Mouse (Mus musculus): ENCODE measurements at regions not wholly inside any gene's neighbourhood (a gene's known extent, or its start where the extent isn't known, plus 50 kb on each side); places are given as distances from the start of the nearest gene placed in this dataset.

- Histone ChIP-seq H3K4me3 (ENCODE audit: control insufficient read depth in 1 of 2, insufficient read depth in 1 of 2, low read depth in 2 of 2, low read length in 2 of 2) (no peak overlapping the region), H3K27me3 (ENCODE audit: control insufficient read depth in 1 of 2, insufficient read depth in 2 of 2, low read length in 2 of 2) (no peaks in the 10 kb centered on the region), H3K79me2 (ENCODE audit: control insufficient read depth, insufficient read depth, low read length, poor library complexity) (no peaks in the 10 kb centered on the region), H3K4me1 (ENCODE audit: control insufficient read depth in 1 of 2, insufficient read depth in 2 of 2, low read length in 2 of 2) (no peaks in the 10 kb centered on the region), H3K9ac (ENCODE audit: control insufficient read depth, low read depth, low read length, poor library complexity, severe bottlenecking) (no peak overlapping the region), H3K9me3 (replicated peaks; ENCODE audit: insufficient read depth, low read length) (no peaks in the 10 kb centered on the region), H3K27ac (ENCODE audit: control insufficient read depth, low read depth, low read length) (no peak overlapping the region), H3K36me3 (ENCODE audit: control insufficient read depth in 1 of 2, insufficient read depth in 2 of 2, low read length in 2 of 2) (no peaks in the 10 kb centered on the region)
- DNase-seq (ENCODE audit: low read depth, low spot score): no peak
- TF ChIP-seq MAFK (IDR thresholded peaks at IDR 0.05; ENCODE audit: borderline replicate concordance, low read depth, low read length): no peak
- no peak for TF ChIP-seq USF1 (IDR thresholded peaks at IDR 0.05; ENCODE audit: low read depth, low read length)
- no peak for TF ChIP-seq ZNF384 (IDR thresholded peaks at IDR 0.05; ENCODE audit: low read depth, low read length)
- no peak for TF ChIP-seq USF2 (IDR thresholded peaks at IDR 0.05; ENCODE audit: borderline replicate concordance in 1 of 2, insufficient read depth in 1 of 2, low read depth in 1 of 2, low read length in 2 of 2)
- TF ChIP-seq MEF2A (IDR thresholded peaks at IDR 0.05; ENCODE audit: extremely low read depth, insufficient replicate concordance, low read depth, low read length, poor library complexity, severe bottlenecking): no peak
- TF ChIP-seq MAX (IDR thresholded peaks at IDR 0.05; ENCODE audit: low read length): no peak
- TF ChIP-seq UBTF (IDR thresholded peaks at IDR 0.05; ENCODE audit: borderline replicate concordance, insufficient read depth, low read depth, low read length): no peak
- TF ChIP-seq HCFC1 (IDR thresholded peaks at IDR 0.05; ENCODE audit: low read depth, low read length): no peak
- no peak for TF ChIP-seq MYC (IDR thresholded peaks at IDR 0.05; ENCODE audit: low read depth, low read length)
- TF ChIP-seq NRF1 (IDR thresholded peaks at IDR 0.05; ENCODE audit: insufficient read depth, low read depth, low read length, poor library complexity, severe bottlenecking): no peak
- TF ChIP-seq POLR2AphosphoS5 (IDR thresholded peaks at IDR 0.05; ENCODE audit: borderline replicate concordance, low read depth, low read length): no peak
- TF ChIP-seq ZKSCAN1 (IDR thresholded peaks at IDR 0.05; ENCODE audit: low read depth, low read length): no peak
These were observed 277.6 kb upstream of the Kdm8 start for GRCm38 (mm10) chr7:125166881-125167351.

GRCm38 (mm10) chr7:125167666-125168065 is 276.8 kb upstream of the Kdm8 start:
- H3K4me1 ChIP-seq (ENCODE audit: control insufficient read depth in 1 of 2, insufficient read depth in 2 of 2, low read length in 2 of 2): no peaks in the 10 kb centered on the region
- H3K27me3 ChIP-seq (ENCODE audit: control insufficient read depth in 1 of 2, insufficient read depth in 2 of 2, low read length in 2 of 2): no peaks in the 10 kb centered on the region
- no peak overlapping the region for H3K27ac ChIP-seq (ENCODE audit: control insufficient read depth, low read depth, low read length)
- no peaks in the 10 kb centered on the region for H3K9me3 ChIP-seq (replicated peaks; ENCODE audit: insufficient read depth, low read length)
- H3K36me3 ChIP-seq (ENCODE audit: control insufficient read depth in 1 of 2, insufficient read depth in 2 of 2, low read length in 2 of 2): no peaks in the 10 kb centered on the region
- H3K9ac ChIP-seq (ENCODE audit: control insufficient read depth, low read depth, low read length, poor library complexity, severe bottlenecking): no peak overlapping the region
- no peak overlapping the region for H3K4me3 ChIP-seq (ENCODE audit: control insufficient read depth in 1 of 2, insufficient read depth in 1 of 2, low read depth in 2 of 2, low read length in 2 of 2)
- H3K79me2 ChIP-seq (ENCODE audit: control insufficient read depth, insufficient read depth, low read length, poor library complexity): no peaks in the 10 kb centered on the region
- no peak for TF ChIP-seq GABPA (IDR thresholded peaks at IDR 0.05; ENCODE audit: low read depth, low read length)
- no peak for TF ChIP-seq USF1 (IDR thresholded peaks at IDR 0.05; ENCODE audit: low read depth, low read length)
- no peak for TF ChIP-seq UBTF (IDR thresholded peaks at IDR 0.05; ENCODE audit: borderline replicate concordance, insufficient read depth, low read depth, low read length)
- no peak for TF ChIP-seq MEF2A (IDR thresholded peaks at IDR 0.05; ENCODE audit: extremely low read depth, insufficient replicate concordance, low read depth, low read length, poor library complexity, severe bottlenecking)
- no peak for TF ChIP-seq E2F4 (IDR thresholded peaks at IDR 0.05; ENCODE audit: borderline replicate concordance, low read depth, low read length)
- no peak for TF ChIP-seq CHD1 (IDR thresholded peaks at IDR 0.05; ENCODE audit: low read depth, low read length)
- no peak for TF ChIP-seq TCF12 (IDR thresholded peaks at IDR 0.05; ENCODE audit: low read depth, low read length)
- TF ChIP-seq POLR2A (IDR thresholded peaks at IDR 0.05; ENCODE audit: control insufficient read depth in 1 of 2, insufficient read depth in 1 of 2, low read depth in 1 of 2, low read length in 2 of 2, poor library complexity in 1 of 2): no peak
- TF ChIP-seq JUND (IDR thresholded peaks at IDR 0.05; ENCODE audit: low read depth, low read length): no peak
- TF ChIP-seq MXI1 (IDR thresholded peaks at IDR 0.05; ENCODE audit: low read depth, low read length): no peak
- TF ChIP-seq NRF1 (IDR thresholded peaks at IDR 0.05; ENCODE audit: insufficient read depth, low read depth, low read length, poor library complexity, severe bottlenecking): no peak
- no peak for TF ChIP-seq MAFK (IDR thresholded peaks at IDR 0.05; ENCODE audit: borderline replicate concordance, low read depth, low read length)
- TF ChIP-seq HCFC1 (IDR thresholded peaks at IDR 0.05; ENCODE audit: low read depth, low read length): no peak
- no peak for TF ChIP-seq ZKSCAN1 (IDR thresholded peaks at IDR 0.05; ENCODE audit: low read depth, low read length)
- no peak for TF ChIP-seq MYC (IDR thresholded peaks at IDR 0.05; ENCODE audit: low read depth, low read length)
- TF ChIP-seq SMC3 (IDR thresholded peaks at IDR 0.05; ENCODE audit: low read depth, low read length): no peak
- TF ChIP-seq ZNF384 (IDR thresholded peaks at IDR 0.05; ENCODE audit: low read depth, low read length): no peak
- TF ChIP-seq ZC3H11A (IDR thresholded peaks at IDR 0.05; ENCODE audit: low read depth, low read length): no peak
- DNase-seq (ENCODE audit: low read depth, low spot score): no peak

Measured in MEL (cell line).